ENCODE assay signal across 8 mouse cellular contexts in the genomic region with DNA sequence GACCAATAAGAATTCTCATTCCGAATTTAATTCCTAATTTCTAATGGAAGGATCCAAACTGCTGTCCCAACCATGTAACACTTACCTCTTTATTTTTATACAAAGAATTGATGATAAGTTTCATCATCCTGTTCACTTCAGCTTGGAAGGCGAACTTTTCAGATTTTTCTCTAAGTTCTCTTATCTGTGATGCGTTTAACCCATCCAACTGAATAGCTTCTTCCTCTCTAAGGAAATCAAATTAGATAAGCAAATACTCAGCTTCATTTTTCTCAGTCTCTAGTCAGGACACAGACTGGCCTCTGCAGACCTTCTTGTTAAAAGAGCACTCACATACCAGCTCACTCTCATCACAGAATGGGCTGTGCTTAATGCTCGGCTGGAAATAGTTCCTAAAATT. TPM values are rescaled to one million over a fixed set of nuclear protein-coding genes. Genes with fewer than 3 reads are reported as not detected.
DNase-seq lines count a peak whose midpoint lies in the region; ATAC-seq lines count a peak whose summit lies in the region.

No protein-coding gene starts in this region.

- no peaks in the 10 kb centered on the region for H3K9me3 ChIP-seq in heart, embryonic 14.5 days (ENCODE audit: control insufficient read depth, low read length)
- H3K9me3 ChIP-seq in embryonic facial prominence, embryonic 10.5 days: no peaks in the 10 kb centered on the region
- H3K9me3 ChIP-seq in hindbrain, embryonic 16.5 days (ENCODE audit: control insufficient read depth, low read length): no peaks in the 10 kb centered on the region
- H3K9me3 ChIP-seq in midbrain, embryonic 13.5 days: no peaks in the 10 kb centered on the region

- WGBS in heart, embryonic 14.5 days: 41% methylated on average over 4 of the region's 4 CpGs
- 75% methylated on average over 4 of the region's 4 CpGs for WGBS in embryonic facial prominence, embryonic 10.5 days
- 81% methylated on average over 4 of the region's 4 CpGs for WGBS in hindbrain, embryonic 16.5 days
- 76% methylated on average over 4 of the region's 4 CpGs for WGBS in midbrain, embryonic 13.5 days

- no peaks in the 10 kb centered on the region for H3K27me3 ChIP-seq in heart, embryonic 14.5 days (ENCODE audit: control insufficient read depth, insufficient read depth, low read length)
- no peaks in the 10 kb centered on the region for H3K27me3 ChIP-seq in embryonic facial prominence, embryonic 10.5 days (replicated peaks; ENCODE audit: low read depth, poor library complexity, severe bottlenecking)
- H3K27me3 ChIP-seq in hindbrain, embryonic 16.5 days (replicated peaks; ENCODE audit: control insufficient read depth, insufficient read depth, low read length): no peaks in the 10 kb centered on the region
- no peaks in the 10 kb centered on the region for H3K27me3 ChIP-seq in midbrain, embryonic 13.5 days

- peak overlapping the region; percentile 99 for H3K9ac ChIP-seq in heart, embryonic 14.5 days (ENCODE audit: low read length)
- no peak overlapping the region for H3K9ac ChIP-seq in hindbrain, embryonic 16.5 days (ENCODE audit: low read depth, low read length)
- peak overlapping the region; percentile 90 for H3K9ac ChIP-seq in midbrain, embryonic 13.5 days (replicated peaks)

- intact Hi-C loops in heart, postnatal 36 days (cut with DNase I): loop anchor here (10.0 kb wide), 2 partner anchors 679 to 749 kb away; a partner anchor contains a TSS

- peak overlapping the region; percentile 94 for H3K4me2 ChIP-seq in heart, embryonic 14.5 days (ENCODE audit: low read length)
- peak overlapping the region; percentile 87 for H3K4me2 ChIP-seq in hindbrain, embryonic 16.5 days (ENCODE audit: low read length)
- H3K4me2 ChIP-seq in midbrain, embryonic 13.5 days (replicated peaks): peak overlapping the region; percentile 96

- no peak for DNase-seq in heart, postnatal 36 days
- DNase-seq in embryonic facial prominence, embryonic 10.5 days (ENCODE audit: low spot score): no peak
- no peak for DNase-seq in ovary, postnatal 10 days (ENCODE audit: low spot score)
- DNase-seq in thymus, postnatal 36 days: no peak

- peaks cover 2 to 46% of the 10 kb centered on the region in 2 experiments for H3K4me1 ChIP-seq in heart, embryonic 14.5 days (ENCODE audit: control insufficient read depth in 2 of 2, insufficient read depth in 2 of 2, low read length in 2 of 2)
- peaks cover 52% of the 10 kb centered on the region for H3K4me1 ChIP-seq in embryonic facial prominence, embryonic 10.5 days
- H3K4me1 ChIP-seq in hindbrain, embryonic 16.5 days (ENCODE audit: control insufficient read depth, insufficient read depth, low read depth, low read length): peaks cover 45% of the 10 kb centered on the region
- H3K4me1 ChIP-seq in midbrain, embryonic 13.5 days (replicated peaks): peaks cover 62% of the 10 kb centered on the region

- H3K4me3 ChIP-seq in heart, embryonic 14.5 days (ENCODE audit: control insufficient read depth in 1 of 2, insufficient read depth in 1 of 2, low read depth in 1 of 2, low read length in 2 of 2): peak overlapping the region in 1 of 2 experiments; percentile 94; a peak in 3 of 4 replicates
- H3K4me3 ChIP-seq in embryonic facial prominence, embryonic 10.5 days: peak overlapping the region; percentile 76
- H3K4me3 ChIP-seq in hindbrain, embryonic 16.5 days (ENCODE audit: low read length): peak overlapping the region; percentile 94
- H3K4me3 ChIP-seq in midbrain, embryonic 13.5 days (replicated peaks): peak overlapping the region; percentile 93

- peaks cover 57% of the 10 kb centered on the region for H3K36me3 ChIP-seq in heart, embryonic 14.5 days (ENCODE audit: control insufficient read depth, insufficient read depth, low read length)
- peaks cover 59% of the 10 kb centered on the region for H3K36me3 ChIP-seq in embryonic facial prominence, embryonic 10.5 days (replicated peaks)
- peaks cover 29% of the 10 kb centered on the region for H3K36me3 ChIP-seq in hindbrain, embryonic 16.5 days (ENCODE audit: control insufficient read depth, insufficient read depth, low read length)
- peaks cover 47% of the 10 kb centered on the region for H3K36me3 ChIP-seq in midbrain, embryonic 13.5 days

- H3K27ac ChIP-seq in heart, embryonic 14.5 days (replicated peaks in 1 of 2; ENCODE audit: control insufficient read depth in 1 of 2, insufficient read depth in 1 of 2, low read depth in 2 of 2, low read length in 2 of 2): no peak overlapping the region
- no peak overlapping the region for H3K27ac ChIP-seq in embryonic facial prominence, embryonic 10.5 days (replicated peaks)
- no peak overlapping the region for H3K27ac ChIP-seq in hindbrain, embryonic 16.5 days (ENCODE audit: low read depth, low read length)
- H3K27ac ChIP-seq in midbrain, embryonic 13.5 days: no peak overlapping the region

- no peak for ATAC-seq in heart, embryonic 14.5 days (ENCODE audit: insufficient number of reproducible peaks, insufficient read depth, low FRiP score, low read depth)
- no peak for ATAC-seq in hindbrain, embryonic 16.5 days
- ATAC-seq in midbrain, embryonic 13.5 days: no peak
- ATAC-seq in frontal cortex, adult (ENCODE audit: low TSS enrichment): no peak

RNA-seq across cellular contexts. Expression of a gene that starts 1.9 kb away (rescaled TPM):
- polyA plus RNA-seq in heart, embryonic 14.5 days (2014; fragmentation: Nextera tagmentation; extraction: Ambion mirVana): 317 and 318 TPM in 2 replicates
- total RNA-seq in heart, postnatal 36 days (2021): 100 to 1,000 TPM; 360 to 389 TPM
- polyA plus RNA-seq in embryonic facial prominence, embryonic 10.5 days (2016; fragmentation: Nextera tagmentation; extraction: Ambion mirVana): 594 and 621 TPM in 2 replicates
- 312 and 331 TPM in 2 replicates for polyA plus RNA-seq in hindbrain, embryonic 16.5 days (2015; fragmentation: Nextera tagmentation; extraction: Ambion mirVana)
- polyA plus RNA-seq in midbrain, embryonic 13.5 days (2015; fragmentation: Nextera tagmentation; extraction: Ambion mirVana): 345 and 354 TPM in 2 replicates

RNA-seq across cellular contexts. Expression of a gene that starts 2.2 kb away (rescaled TPM):
- polyA plus RNA-seq in heart, embryonic 14.5 days (2014; fragmentation: Nextera tagmentation; extraction: Ambion mirVana): 1.5 and 1.6 TPM in 2 replicates
- 1 to 10 TPM; 1.4 to 2.2 TPM for total RNA-seq in heart, postnatal 36 days (2021)
- polyA plus RNA-seq in embryonic facial prominence, embryonic 10.5 days (2016; fragmentation: Nextera tagmentation; extraction: Ambion mirVana): 2.2 and 2.9 TPM in 2 replicates
- polyA plus RNA-seq in hindbrain, embryonic 16.5 days (2015; fragmentation: Nextera tagmentation; extraction: Ambion mirVana): 2.0 and 2.6 TPM in 2 replicates
- polyA plus RNA-seq in midbrain, embryonic 13.5 days (2015; fragmentation: Nextera tagmentation; extraction: Ambion mirVana): 2.4 and 3.5 TPM in 2 replicates
